Comparison of ENCODE assay signal across 18 mouse cellular contexts in the genomic region with DNA sequence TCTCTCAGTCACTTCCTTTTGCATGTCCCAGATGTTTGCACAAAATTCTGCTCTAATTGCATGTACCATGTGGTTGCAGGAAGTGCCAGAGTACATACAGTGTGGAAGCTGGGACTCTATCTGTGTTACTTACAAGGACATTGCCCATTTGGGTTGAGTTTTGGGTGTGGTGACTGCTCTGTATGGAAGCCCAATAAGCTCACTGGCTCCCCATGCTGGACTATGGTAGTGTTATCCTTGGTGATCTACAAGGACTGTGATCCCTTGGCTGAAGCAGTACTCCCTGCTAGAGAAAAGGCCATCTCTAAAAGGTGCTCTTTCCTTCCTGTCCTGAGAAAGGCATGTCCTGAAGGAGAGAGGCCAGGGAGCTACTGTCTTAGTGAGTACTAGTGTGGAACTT.
"Had no signal": no experiment of that assay in that cellular context is flagged by ENCODE, and none has a peak within 500 bp of the region (broad histone marks: within the 10 kb centered on the region; RNA-seq: fewer than 3 reads in every experiment).

No protein-coding gene starts in this region.

- H3K9me3 ChIP-seq: limb, embryonic 15.5 days; liver, embryonic 12.5 days; liver, embryonic 15.5 days had no signal

- H3K4me1 ChIP-seq: midbrain, embryonic 10.5 days had no signal

- H3K4me3 ChIP-seq: limb, embryonic 12.5 days; limb, embryonic 15.5 days; liver, embryonic 12.5 days; liver, embryonic 15.5 days; megakaryocyte, embryonic 14.5 days; midbrain, embryonic 10.5 days; midbrain, embryonic 13.5 days; myocyte had no signal

- H3K27me3 ChIP-seq: liver, embryonic 12.5 days; liver, embryonic 15.5 days; megakaryocyte, embryonic 14.5 days; midbrain, embryonic 13.5 days had no signal

- H3K4me2 ChIP-seq: limb, embryonic 12.5 days; limb, embryonic 15.5 days; liver, embryonic 12.5 days; liver, embryonic 15.5 days; midbrain, embryonic 13.5 days had no signal

- DNase-seq: kidney, adult 18-20 months; kidney, adult 9 months; kidney, postnatal 14 days; kidney, postnatal 4 days; left cerebral cortex, postnatal 4 days; lung, adult 2 months; lung, postnatal 36 days; thymus, adult 2 months; thymus, postnatal 14 days; thymus, postnatal 4 days had no signal

- H3K9ac ChIP-seq: limb, embryonic 12.5 days; limb, embryonic 15.5 days; liver, embryonic 12.5 days; liver, embryonic 15.5 days; midbrain, embryonic 13.5 days had no signal

- H3K27ac ChIP-seq: limb, embryonic 12.5 days; limb, embryonic 15.5 days; liver, embryonic 12.5 days; liver, embryonic 15.5 days; midbrain, embryonic 10.5 days; midbrain, embryonic 13.5 days had no signal
